Mouse (Mus musculus): ENCODE results near the gene Shc3. TPM values are rescaled to one million over a fixed set of nuclear protein-coding genes. Genes with fewer than 3 reads are reported as not detected.
A peak's percentile ranks its signal among the peaks of the same experiment; 100 is the strongest.

Gene Shc3
- total RNA-seq, 2 experiments from 2014 or later, result 120 to 127 TPM

DNA sequence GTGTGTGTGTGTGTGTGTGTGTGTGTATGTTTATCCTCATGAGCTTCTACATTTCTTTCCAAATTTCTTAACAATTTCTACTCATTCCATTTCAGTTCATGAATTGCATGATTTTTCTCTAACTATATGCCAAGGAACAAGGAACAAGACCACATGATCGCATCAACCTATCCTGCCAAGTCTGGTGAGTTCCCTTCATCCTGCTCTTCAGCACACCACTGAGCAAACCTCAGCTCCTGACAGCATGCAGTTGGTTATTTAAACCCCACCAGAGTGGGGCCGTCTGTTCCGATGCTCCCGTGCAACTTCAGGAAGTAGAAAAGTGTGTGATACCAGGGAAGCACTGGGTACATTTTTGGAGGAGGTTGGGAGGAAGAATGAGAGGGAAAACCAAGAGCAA is 122.7 kb downstream of the Shc3 start:
- H3K27ac ChIP-seq, result no peak overlapping the region
- DNase-seq (ENCODE audit: low spot score in 2 of 2), result no peak
- H3K4me3 ChIP-seq, result no peak overlapping the region
- no peak for TF ChIP-seq CTCF (conservative IDR thresholded peaks at IDR 0.05)

DNA sequence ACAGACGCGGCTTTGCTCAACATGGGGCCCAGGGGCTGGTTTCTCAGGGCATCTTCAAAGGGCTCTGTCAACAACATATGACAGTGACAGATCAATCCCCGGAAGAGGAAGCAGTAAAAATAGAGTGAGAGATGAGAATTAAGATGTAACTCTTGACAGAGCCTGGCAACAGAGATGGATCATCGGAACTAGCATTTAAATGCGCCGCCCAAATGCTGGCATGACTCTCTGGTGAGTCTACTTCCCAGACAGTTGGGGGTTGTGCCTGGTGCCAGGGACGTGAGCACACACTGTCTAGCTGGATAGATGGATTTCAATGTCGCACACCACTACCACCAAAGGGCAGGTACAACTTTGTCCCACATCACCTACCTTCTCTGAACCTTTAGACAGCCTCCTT is 126.3 kb downstream of the Shc3 start:
- no peak for TF ChIP-seq CTCF (conservative IDR thresholded peaks at IDR 0.05)
- H3K4me3 ChIP-seq, result no peak overlapping the region

GRCm38 (mm10) chr13:51437105-51438085 is 131.8 kb downstream of the Shc3 start:
- DNase-seq (ENCODE audit: low spot score in 2 of 2), result no peak
- no peak for TF ChIP-seq CTCF (conservative IDR thresholded peaks at IDR 0.05)
- Histone ChIP-seq H3K27ac (no peak overlapping the region), H3K4me3 (no peak overlapping the region)

More for the DNA sequence above, 126.3 kb downstream of the Shc3 start:
- no peak overlapping the region for H3K27ac ChIP-seq
- DNase-seq (ENCODE audit: low spot score in 2 of 2), result no peak

DNA sequence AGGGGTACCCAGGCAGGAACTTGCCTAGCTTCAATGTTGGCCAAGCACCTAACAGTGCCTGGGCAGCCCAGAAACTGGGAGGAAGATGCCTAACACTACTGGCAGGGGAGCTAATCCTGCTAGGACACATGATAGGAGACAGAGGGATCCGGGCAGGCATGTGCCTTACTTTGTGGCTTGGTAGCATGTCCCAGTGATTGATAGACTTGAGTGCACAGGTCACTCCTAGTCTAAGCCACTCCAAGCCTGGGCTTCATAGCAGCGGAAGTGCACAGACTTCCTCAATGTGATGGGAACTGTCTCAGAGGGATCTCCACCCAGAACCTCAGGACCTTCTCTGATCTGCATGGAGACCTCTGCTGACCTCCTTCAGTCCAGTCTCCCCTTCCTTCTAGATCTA is 134.1 kb downstream of the Shc3 start:
- no peak overlapping the region for H3K4me3 ChIP-seq
- no peak for DNase-seq (ENCODE audit: low spot score in 2 of 2)
- TF ChIP-seq CTCF (conservative IDR thresholded peaks at IDR 0.05), result no peak
- H3K27ac ChIP-seq, result no peak overlapping the region

DNA sequence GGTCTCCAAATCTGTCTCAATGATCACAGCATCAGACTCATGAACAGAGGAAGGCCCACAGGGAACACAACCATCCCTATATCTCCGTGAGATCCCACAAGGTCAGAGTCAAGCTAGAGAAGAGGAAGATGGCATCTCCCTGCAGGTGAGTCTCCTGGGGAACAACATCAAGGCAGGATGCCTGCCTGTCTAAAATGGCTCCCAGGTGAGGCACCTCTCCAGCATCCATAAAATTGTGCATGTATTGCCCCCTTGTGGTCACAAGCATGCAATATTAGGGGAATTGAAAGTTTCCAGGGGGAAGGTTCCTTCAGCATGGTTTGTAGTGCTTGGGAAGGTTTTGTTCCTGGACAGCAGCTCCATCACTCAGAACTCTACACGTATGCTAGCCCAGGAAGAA is 134.8 kb downstream of the Shc3 start:
- Histone ChIP-seq H3K4me3 (no peak overlapping the region), H3K27ac (no peak overlapping the region)
- no peak for DNase-seq (ENCODE audit: low spot score in 2 of 2)
- TF ChIP-seq CTCF (conservative IDR thresholded peaks at IDR 0.05), result peak; percentile 77

DNA sequence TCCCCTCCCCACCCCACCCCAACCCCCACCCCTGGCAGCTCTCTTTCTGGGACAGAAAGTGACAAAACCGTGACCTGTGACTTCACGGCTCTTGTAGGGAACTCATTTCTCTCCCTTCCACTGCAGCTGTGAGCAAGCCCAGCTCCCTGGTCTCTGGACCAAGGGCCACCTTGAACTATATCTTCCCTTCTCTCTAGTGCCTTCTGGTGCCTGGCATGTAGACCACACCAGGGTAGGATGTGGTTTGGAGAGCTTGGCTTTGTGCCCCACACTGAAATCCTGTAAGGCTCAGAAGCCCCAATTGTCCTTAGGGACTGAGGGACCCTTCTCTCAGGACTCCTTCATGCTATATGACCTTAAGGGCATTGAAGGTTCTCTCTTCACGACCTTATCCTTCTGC is 135.8 kb downstream of the Shc3 start:
- Histone ChIP-seq H3K27ac (no peak overlapping the region), H3K4me3 (no peak overlapping the region)
- no peak for DNase-seq (ENCODE audit: low spot score in 2 of 2)
- TF ChIP-seq CTCF (conservative IDR thresholded peaks at IDR 0.05), result no peak

- Histone ChIP-seq H3K27ac (peak overlapping the region; percentile 59; the same call in 1 of the 2 replicates), H3K4me3 (no peak overlapping the region)
- TF ChIP-seq CTCF (conservative IDR thresholded peaks at IDR 0.05), result no peak
- no peak for DNase-seq (ENCODE audit: low spot score in 2 of 2)
These were observed 143.4 kb downstream of the Shc3 start for GRCm38 (mm10) chr13:51425662-51426443.

- TF ChIP-seq CTCF (conservative IDR thresholded peaks at IDR 0.05), result peak; percentile 92
- Histone ChIP-seq H3K4me3 (no peak overlapping the region), H3K27ac (peak overlapping the region; percentile 15; the same call in 1 of the 2 replicates)
- DNase-seq (ENCODE audit: low spot score in 2 of 2), result peak in 1 of 2 experiments; percentile 59
These were observed 144.6 kb downstream of the Shc3 start for GRCm38 (mm10) chr13:51424647-51425046.

GRCm38 (mm10) chr13:51423647-51424046 is 145.6 kb downstream of the Shc3 start:
- no peak overlapping the region for H3K4me3 ChIP-seq
- no peak for DNase-seq (ENCODE audit: low spot score in 2 of 2)
- TF ChIP-seq CTCF (conservative IDR thresholded peaks at IDR 0.05), result peak; percentile 35
- H3K27ac ChIP-seq, result no peak overlapping the region

GRCm38 (mm10) chr13:51420861-51421260 is 148.4 kb downstream of the Shc3 start:
- H3K4me3 ChIP-seq, result no peak overlapping the region; the same call in 1 of the 2 replicates
- TF ChIP-seq CTCF (conservative IDR thresholded peaks at IDR 0.05), result no peak
- H3K27ac ChIP-seq, result peak overlapping the region; percentile 11; the same call in 1 of the 2 replicates
- DNase-seq (ENCODE audit: low spot score in 2 of 2), result peak in 1 of 2 experiments; percentile 53

- H3K4me3 ChIP-seq, result peak overlapping the region; percentile 48; the same call in 1 of the 2 replicates
- no peak overlapping the region for H3K27ac ChIP-seq
- TF ChIP-seq CTCF (conservative IDR thresholded peaks at IDR 0.05), result no peak
- DNase-seq (ENCODE audit: low spot score in 2 of 2), result no peak
These were observed 149.7 kb downstream of the Shc3 start for GRCm38 (mm10) chr13:51419501-51419900.

GRCm38 (mm10) chr13:51418942-51419451 is 150.2 kb downstream of the Shc3 start:
- no peak for DNase-seq (ENCODE audit: low spot score in 2 of 2)
- TF ChIP-seq CTCF (conservative IDR thresholded peaks at IDR 0.05), result no peak
- Histone ChIP-seq H3K27ac (peak overlapping the region; percentile 86), H3K4me3 (peak overlapping the region; percentile 48)

Data from layer of hippocampus, adult 2 months (tissue).